Mouse (Mus musculus) lung, embryonic 14.5 days (tissue): ENCODE data around the gene Arhgef16. TPM values are rescaled to one million over a fixed set of nuclear protein-coding genes. Genes with fewer than 3 reads are reported as not detected.

Experiments used
- ATAC-seq: fragments of 200-750 bp; cut with Nextera tagmentation; 2 replicates; pipeline ENCODE4 v1.8.0; 2017; ENCODE audit warnings: mild to moderate bottlenecking, moderate TSS enrichment, moderate library complexity; ENCODE audit not compliant: insufficient read depth
- DNase-seq: peaks from one replicate; pipeline ENCODE4 v3.0.0-alpha.2; 2015
- H3K27ac ChIP-seq: fragments of 300-500 bp; sonication (generic); 2 replicates; pipeline ENCODE4 v1.5.1; 2014; ENCODE audit warnings: low read depth, mild to moderate bottlenecking, moderate library complexity
- H3K27me3 ChIP-seq: fragments of 300-500 bp; sonication (generic); 2 replicates; pipeline ENCODE4 v1.6.1; 2014; ENCODE audit warnings: low read length, control low read depth; ENCODE audit not compliant: insufficient read depth
- H3K36me3 ChIP-seq: fragments of 300-500 bp; sonication (generic); 2 replicates; pipeline ENCODE4 v1.6.1; 2014; ENCODE audit warnings: control low read depth; ENCODE audit not compliant: insufficient read depth
- H3K4me1 ChIP-seq: fragments of 300-500 bp; sonication (generic); 2 replicates; pipeline ENCODE4 v1.6.1; 2014; ENCODE audit warnings: antibody characterized with exemption, control low read depth; ENCODE audit not compliant: insufficient read depth
- H3K4me2 ChIP-seq: fragments of 300-500 bp; sonication (generic); 2 replicates; pipeline ENCODE4 v1.6.1; 2014; ENCODE audit warnings: mild to moderate bottlenecking
- H3K4me3 ChIP-seq: fragments of 300-500 bp; sonication (generic); 2 replicates; pipeline ENCODE4 v1.5.1; 2014; ENCODE audit warnings: low read depth, low read length
- H3K9ac ChIP-seq: fragments of 300-500 bp; sonication (generic); 2 replicates; pipeline ENCODE4 v1.6.1; 2014
- H3K9me3 ChIP-seq: fragments of 300-500 bp; sonication (generic); 2 replicates; pipeline ENCODE4 v1.6.1; 2016; ENCODE audit warnings: low read depth, low read length, control low read depth
- CTCF ChIP-seq: IDR thresholded peaks from 2 replicates; pipeline ENCODE4 v1.5.1; 2016; ENCODE audit warnings: antibody characterized with exemption, low read depth
- WGBS: fragments of 180-500 bp; shearing (Covaris S2); extraction: QIAGEN DNeasy Blood & Tissue Kit; methylation state at CpG from one replicate; pipeline ENCODE4 v1.1.7; 2014; 5-methylcytosine and 5-hydroxymethylcytosine counted together
- polyA plus RNA-seq: library from polyadenylated mRNA; unstranded; fragments of >200 nt; fragmentation: Nextera tagmentation; extraction: Ambion mirVana; gene quantifications from 2 replicates; pipeline ENCODE4 v1.2.1, GENCODE M21; 2014

Arhgef16 gene
- polyA plus RNA-seq, 1 experiment from 2014 or later, result 16.2 TPM

GRCm38 (mm10) chr4:154312935-154313621 lies 11.6 kb upstream of the Arhgef16 start:
- H3K9ac ChIP-seq, result no peak overlapping the region
- no peak for TF ChIP-seq CTCF
- no peaks in the 10 kb centered on the region for H3K36me3 ChIP-seq
- no peaks in the 10 kb centered on the region for H3K9me3 ChIP-seq
- no peak overlapping the region for H3K4me2 ChIP-seq
- no peak for DNase-seq
- H3K27ac ChIP-seq, result no peak overlapping the region
- H3K4me1 ChIP-seq, result no peaks in the 10 kb centered on the region
- 39% methylated on average over 4 of the region's 4 CpGs for WGBS
- H3K4me3 ChIP-seq, result no peak overlapping the region
- no peaks in the 10 kb centered on the region for H3K27me3 ChIP-seq
- ATAC-seq, result no peak

GRCm38 (mm10) chr4:154312143-154312812 lies 10.8 kb upstream of the Arhgef16 start:
- no peak overlapping the region for H3K4me3 ChIP-seq
- no peaks in the 10 kb centered on the region for H3K4me1 ChIP-seq
- no peak for TF ChIP-seq CTCF
- H3K9me3 ChIP-seq, result no peaks in the 10 kb centered on the region
- H3K36me3 ChIP-seq, result no peaks in the 10 kb centered on the region
- H3K4me2 ChIP-seq, result no peak overlapping the region
- H3K27me3 ChIP-seq, result no peaks in the 10 kb centered on the region
- no peak overlapping the region for H3K27ac ChIP-seq
- no peak overlapping the region for H3K9ac ChIP-seq
- DNase-seq (no peak), ATAC-seq (peak; percentile 28; the same call in 1 of the 2 replicates)
- 92% methylated on average over 2 of the region's 2 CpGs for WGBS

- Histone ChIP-seq H3K27ac (no peak overlapping the region), H3K27me3 (no peaks in the 10 kb centered on the region), H3K4me1 (no peaks in the 10 kb centered on the region), H3K4me3 (no peak overlapping the region), H3K4me2 (no peak overlapping the region), H3K9me3 (no peaks in the 10 kb centered on the region), H3K36me3 (no peaks in the 10 kb centered on the region), H3K9ac (no peak overlapping the region)
- no peak for TF ChIP-seq CTCF
- ATAC-seq, result peak; percentile 72; the same call in 1 of the 2 replicates
- peak; percentile 72 for DNase-seq
- WGBS, result 39% methylated on average over 9 of the region's 9 CpGs
Measured at GRCm38 (mm10) chr4:154310576-154311262, 9.2 kb upstream of the Arhgef16 start.

- H3K4me3 ChIP-seq, result no peak overlapping the region
- DNase-seq (no peak), ATAC-seq (no peak)
- H3K4me1 ChIP-seq, result no peaks in the 10 kb centered on the region
- H3K27me3 ChIP-seq, result no peaks in the 10 kb centered on the region
- WGBS, result 74% methylated on average over 2 of the region's 2 CpGs
- H3K4me2 ChIP-seq, result no peak overlapping the region
- TF ChIP-seq CTCF, result no peak
- no peaks in the 10 kb centered on the region for H3K9me3 ChIP-seq
- no peak overlapping the region for H3K27ac ChIP-seq
- no peaks in the 10 kb centered on the region for H3K36me3 ChIP-seq
- H3K9ac ChIP-seq, result no peak overlapping the region
Measured at GRCm38 (mm10) chr4:154309131-154309530, 7.7 kb upstream of the Arhgef16 start.

GRCm38 (mm10) chr4:154299541-154300271 lies 1.8 kb downstream of the Arhgef16 start:
- DNase-seq, result peak; percentile 60
- Histone ChIP-seq H3K9me3 (no peaks in the 10 kb centered on the region), H3K27ac (peak overlapping the region; percentile 54; the same call in 1 of the 2 replicates), H3K4me3 (peak overlapping the region; percentile 50), H3K36me3 (no peaks in the 10 kb centered on the region), H3K9ac (peak overlapping the region; percentile 36), H3K27me3 (peaks cover 21% of the 10 kb centered on the region), H3K4me2 (peak overlapping the region; percentile 73), H3K4me1 (no peaks in the 10 kb centered on the region)
- peak; percentile 73 for ATAC-seq
- TF ChIP-seq CTCF, result no peak
- under 1% methylated on average over 64 of the region's 66 CpGs for WGBS

GRCm38 (mm10) chr4:154297761-154298160 lies 3.7 kb downstream of the Arhgef16 start:
- ATAC-seq (no peak), DNase-seq (no peak)
- WGBS, result 35% methylated on average over 9 of the region's 9 CpGs
- H3K9ac ChIP-seq, result no peak overlapping the region
- H3K4me2 ChIP-seq, result peak overlapping the region; percentile 15; the same call in 1 of the 2 replicates
- TF ChIP-seq CTCF, result no peak
- H3K27ac ChIP-seq, result no peak overlapping the region
- peaks cover 13% of the 10 kb centered on the region for H3K4me1 ChIP-seq
- peaks cover 21% of the 10 kb centered on the region for H3K27me3 ChIP-seq
- H3K4me3 ChIP-seq, result no peak overlapping the region
- H3K36me3 ChIP-seq, result no peaks in the 10 kb centered on the region
- no peaks in the 10 kb centered on the region for H3K9me3 ChIP-seq
